Mouse (Mus musculus) 416B (cell line): ENCODE results near the gene Fbxo2.
"Not testable (repeated sequence)": the region's sequence is repeated elsewhere in the genome, so short reads cannot be mapped to it uniquely, and the experiment has no call there.

Source experiments
- DNase-seq: peaks from one replicate; pipeline ENCODE4 v3.0.0; 2011; ENCODE audit warnings: low read depth

The Fbxo2 gene

DNA sequence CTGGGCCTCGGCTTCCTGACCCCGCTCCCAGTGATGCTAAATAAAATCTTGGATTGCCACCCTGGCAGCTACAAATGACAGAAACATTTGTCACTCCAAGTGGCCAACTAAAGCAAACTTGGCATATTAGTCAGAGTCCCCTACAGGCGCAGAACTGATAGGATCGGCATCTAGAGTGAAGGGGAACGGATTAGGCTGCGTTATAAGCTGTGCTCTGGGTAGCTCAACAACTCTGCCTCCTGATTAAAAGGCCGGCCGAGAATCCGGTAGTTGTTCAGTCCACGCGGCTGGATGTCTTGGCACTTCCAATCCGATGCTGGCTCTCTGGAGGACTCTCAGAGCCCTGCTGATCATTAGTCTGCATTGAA is 14.1 kb downstream of the Fbxo2 start:
- no peak for DNase-seq

DNA sequence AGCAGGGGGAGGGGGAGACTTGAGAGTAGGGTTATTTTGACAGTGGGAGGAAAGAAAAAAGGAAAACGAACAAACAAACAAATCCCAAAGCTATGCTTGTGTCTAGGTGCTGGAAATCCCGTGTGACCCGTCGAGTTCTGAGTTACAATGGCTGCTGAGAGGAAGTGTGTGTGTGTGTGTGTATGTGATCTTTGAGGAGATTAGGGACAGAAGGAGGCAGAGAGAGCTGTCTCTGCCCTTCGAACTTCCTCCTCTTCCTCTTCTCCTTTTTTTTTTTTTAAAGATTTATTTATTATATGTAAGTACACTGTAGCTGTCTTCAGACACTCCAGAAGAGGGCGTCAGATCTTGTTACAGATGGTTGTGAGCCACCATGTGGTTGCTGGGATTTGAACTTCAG is 16.2 kb downstream of the Fbxo2 start:
- DNase-seq: peak; percentile 55

DNA sequence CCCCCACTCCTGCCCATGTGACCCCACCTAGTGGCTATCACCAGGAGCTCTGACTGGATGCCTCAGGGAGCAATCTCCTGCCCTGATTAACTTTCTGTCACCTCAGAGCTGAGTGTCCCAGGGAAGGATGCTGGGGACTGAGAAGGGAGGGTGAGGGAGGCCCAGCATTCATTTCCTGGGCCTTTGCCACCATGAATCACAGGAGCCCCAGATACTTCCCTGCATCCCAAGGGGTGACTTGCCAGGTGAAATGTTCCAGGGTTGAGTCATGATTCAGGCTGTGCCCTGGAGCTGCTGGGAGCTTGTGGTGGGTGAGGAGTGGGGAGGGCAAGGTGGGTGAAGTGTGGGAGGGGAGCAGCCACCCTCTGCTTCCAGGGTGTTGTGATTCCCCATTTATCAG is 17.3 kb downstream of the Fbxo2 start:
- no peak for DNase-seq

DNA sequence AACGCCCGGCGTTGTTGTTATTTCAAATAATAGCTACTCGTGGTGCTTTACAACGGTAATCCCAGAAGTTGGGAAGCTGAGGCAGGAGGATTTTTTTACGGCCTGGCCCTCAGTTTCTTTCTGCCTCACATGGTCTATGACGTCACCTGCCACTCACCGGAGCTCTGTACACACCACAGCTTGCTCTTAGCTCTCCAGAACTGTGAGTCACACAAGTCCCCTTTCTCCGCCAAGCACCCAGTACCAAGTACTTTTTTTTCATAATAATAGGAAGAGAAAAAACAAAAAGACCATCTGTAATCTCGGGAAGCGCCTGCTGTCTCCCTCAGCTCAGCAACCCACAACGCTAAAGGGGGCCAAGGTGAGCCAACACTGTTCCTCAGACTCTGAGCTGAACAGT is 21.1 kb downstream of the Fbxo2 start:
- peak; percentile 35 for DNase-seq

DNA sequence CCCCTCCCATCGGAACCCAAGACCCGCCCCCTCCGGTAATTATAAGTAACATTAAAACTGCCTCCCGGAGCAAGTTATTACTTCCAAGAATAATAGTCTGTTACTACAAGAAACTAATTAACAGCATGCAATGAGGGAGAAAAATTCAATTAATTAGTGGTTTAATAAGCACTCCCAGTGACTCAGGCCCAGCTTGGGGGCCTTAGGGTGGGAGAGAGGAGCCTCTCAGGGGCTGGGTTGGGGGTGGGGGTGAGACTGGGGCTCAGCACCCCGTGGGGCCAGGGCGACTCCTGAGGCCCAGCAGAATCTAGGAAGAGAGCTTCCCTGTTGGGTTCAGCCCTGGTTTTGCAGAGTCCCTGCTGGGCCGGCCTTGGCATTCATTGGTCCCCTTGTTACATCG is 21.9 kb downstream of the Fbxo2 start:
- no peak for DNase-seq

DNA sequence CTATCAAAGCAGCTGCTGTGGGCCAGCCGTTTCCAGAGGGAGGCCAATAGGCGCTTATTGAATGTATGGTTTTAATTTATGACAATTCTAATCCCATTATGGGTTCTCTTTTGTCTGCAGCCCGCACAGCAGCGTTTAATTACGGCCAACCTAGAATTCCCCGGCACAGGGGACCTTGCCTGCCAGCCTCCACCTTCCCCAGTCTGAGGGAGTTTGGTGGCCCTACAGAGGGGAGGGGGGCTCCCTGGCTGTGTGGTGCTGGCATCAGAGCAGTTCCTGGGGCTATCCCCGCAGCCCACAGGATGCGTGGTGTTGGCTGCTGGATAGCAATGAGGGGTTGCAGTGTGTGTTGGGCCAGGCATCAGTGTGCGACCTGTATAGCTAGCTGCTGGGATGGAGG is 24.1 kb downstream of the Fbxo2 start:
- no peak for DNase-seq

DNA sequence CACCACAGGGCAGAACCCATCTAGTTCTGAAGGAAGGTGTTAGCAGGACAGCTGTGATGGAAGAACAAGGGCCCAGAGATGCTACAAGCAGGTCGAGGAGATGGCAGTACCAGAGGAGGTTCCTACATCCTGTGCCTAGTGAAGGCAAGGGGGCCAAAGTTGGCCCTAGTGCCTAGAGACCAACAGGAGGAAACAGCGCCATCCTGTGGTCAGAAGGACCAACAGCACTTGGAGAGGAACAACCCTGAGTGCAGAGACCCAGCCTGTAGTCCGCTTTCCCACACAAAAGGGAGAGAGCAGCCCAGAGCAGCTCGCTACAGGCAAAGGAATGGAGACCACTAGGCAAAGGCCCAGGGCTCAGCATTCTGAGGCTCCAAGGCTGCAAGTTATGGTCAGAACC is 25.4 kb downstream of the Fbxo2 start:
- DNase-seq: no peak

DNA sequence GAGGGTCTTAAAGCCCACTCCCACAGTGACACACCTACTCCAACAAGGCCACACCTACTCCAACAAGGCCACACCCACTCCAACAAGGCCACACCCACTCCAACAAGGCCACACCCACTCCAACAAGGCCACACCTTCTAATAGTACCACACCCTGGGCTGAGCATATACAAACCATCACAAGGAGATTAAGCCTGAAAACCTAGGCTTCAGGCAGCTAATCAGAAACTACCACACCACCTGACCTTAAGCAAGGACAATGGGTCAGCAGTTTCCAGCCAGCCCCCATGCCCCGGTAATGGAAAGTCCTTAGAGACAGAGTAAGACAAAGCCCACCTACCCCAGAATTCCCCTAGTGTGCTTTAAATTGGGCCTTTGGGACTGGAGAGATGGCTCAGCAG is 28.3 kb downstream of the Fbxo2 start:
- DNase-seq: not testable (repeated sequence)

DNA sequence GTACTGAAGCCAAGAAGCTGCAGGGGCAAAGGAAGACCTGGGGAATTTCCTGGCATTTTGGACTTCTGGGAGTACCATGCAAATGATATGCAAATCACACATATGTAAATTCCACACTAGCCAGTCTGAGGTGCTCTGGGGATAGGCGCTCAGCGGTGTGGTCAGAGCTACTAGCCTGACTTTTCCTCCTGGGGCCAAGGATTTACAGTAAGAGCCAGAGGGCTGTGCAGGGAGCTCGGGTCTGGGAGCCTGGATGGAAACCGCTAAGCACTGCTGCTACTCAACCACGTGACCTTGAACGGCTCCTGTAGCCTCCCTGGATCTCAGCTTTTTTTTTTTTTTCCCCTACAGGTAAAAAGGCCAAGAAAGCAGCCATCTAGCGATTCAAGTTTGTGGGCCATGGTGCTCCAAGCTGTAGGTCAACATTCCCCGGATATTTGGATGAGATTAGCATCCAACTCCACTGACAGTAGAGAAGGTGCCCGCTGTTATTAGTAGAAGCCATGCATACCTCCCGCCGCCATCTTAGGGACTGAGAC is 32.4 kb downstream of the Fbxo2 start:
- no peak for DNase-seq

DNA sequence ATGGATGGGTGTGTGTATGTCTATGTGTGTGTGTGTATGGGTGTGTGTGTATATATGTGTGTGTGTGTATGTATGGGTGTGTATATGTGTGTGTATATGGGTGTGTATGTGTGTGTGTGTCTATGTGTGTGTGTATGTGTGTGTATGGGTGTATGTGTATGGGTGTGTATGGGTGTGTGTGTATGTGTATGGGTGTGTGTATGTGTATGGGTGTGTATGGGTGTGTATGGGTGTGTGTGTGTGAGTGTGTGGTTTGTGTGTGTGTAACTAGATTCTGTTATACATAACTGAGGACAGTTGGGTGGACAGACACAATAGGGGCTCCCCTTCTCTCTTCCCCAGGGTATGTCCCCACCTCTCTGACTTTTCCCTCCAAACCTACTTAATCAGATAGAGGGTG is 34.0 kb downstream of the Fbxo2 start:
- no peak for DNase-seq

DNA sequence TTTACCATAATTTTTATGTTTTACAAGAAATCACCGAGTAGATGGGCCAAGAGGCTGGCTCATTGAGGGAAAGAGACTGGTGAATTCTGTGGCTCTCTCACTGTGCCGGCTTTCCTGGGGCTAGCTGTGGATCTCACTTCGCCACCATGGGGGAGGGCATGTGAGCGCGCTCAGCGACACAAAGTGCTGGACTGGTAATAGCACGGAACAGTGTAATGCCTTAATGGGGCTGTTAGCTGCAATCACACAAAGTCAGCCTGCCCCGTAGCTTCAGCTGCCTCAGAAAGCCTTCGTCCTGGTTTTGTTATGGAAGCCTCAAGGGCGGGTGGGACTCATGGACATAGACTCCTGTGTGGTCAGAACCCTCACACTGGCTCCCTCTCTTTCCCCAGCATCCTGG is 38.3 kb downstream of the Fbxo2 start:
- DNase-seq: no peak

DNA sequence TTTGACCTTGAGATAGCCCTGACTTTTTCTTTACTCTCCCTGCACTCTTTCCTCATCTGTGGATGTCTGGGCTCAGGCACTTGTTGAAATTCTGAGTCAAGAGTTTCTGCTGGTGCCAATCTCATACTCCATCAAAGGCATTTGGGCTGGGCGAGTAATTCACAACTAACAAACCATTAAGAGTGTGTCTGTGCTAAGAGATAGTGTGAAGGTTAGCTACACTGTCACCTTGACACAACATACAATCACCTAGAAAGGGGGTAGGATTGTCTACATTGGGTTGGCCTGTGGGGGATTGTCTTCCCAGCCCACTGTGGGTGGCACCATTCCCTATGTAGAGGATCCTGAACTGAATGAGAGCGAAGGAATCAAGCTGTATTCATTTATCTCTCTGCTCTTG is 43.1 kb downstream of the Fbxo2 start:
- no peak for DNase-seq

DNA sequence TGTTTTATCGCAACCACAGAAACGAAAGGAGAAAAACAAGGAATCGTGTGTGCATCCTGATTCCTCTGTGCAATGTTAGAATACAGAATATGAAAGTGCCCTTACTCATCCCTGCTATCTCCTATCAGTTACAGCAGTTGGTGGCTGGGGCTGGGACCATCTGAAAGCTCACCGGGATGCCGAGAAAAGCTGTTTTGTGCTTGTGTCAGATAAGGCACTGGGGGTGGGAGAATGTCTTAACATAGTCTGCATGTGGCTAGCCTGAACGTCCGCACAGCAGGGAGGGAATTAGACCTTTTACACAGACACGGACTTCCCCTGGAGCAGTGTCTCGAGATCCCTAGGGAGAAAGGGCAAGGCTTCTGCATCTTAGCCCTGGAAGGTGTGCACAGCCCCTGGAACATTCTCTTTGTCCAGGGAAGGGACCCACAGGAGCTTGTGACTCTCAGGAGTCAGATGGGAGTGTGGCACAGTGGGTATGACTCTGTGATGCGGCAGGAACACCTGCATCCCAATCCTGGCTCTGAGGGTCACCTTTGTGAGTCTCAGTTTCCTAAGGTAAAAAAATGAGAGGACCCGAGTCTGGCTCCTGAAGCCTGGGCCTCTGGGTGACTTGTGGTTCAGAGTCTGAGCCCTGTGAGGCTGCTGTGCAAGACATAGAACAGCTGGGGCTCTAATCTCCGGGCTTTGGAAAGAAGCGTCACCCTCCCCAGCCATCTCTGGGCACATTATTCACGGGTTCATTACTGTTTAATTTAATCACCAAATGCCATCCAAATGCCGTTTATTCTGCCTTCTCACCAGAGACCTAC is 43.8 kb downstream of the Fbxo2 start:
- no peak for DNase-seq

DNA sequence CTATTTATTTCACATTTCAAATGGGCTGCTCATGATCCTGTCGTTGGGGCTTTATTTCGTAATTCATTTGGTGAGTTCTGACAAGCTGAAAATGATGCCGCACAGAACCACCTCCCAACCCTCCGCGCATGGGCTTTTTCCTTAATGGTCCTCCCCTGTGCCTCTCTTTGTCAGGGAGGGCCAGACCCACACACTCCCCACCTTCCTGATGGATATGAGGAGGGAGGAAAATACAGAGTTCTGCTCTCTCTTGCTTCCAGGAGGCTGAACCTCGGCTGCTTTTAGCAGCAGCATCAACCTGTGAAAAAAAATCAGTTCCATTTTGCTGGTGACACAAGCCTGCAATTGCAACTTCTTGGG is 44.4 kb downstream of the Fbxo2 start:
- no peak for DNase-seq

DNA sequence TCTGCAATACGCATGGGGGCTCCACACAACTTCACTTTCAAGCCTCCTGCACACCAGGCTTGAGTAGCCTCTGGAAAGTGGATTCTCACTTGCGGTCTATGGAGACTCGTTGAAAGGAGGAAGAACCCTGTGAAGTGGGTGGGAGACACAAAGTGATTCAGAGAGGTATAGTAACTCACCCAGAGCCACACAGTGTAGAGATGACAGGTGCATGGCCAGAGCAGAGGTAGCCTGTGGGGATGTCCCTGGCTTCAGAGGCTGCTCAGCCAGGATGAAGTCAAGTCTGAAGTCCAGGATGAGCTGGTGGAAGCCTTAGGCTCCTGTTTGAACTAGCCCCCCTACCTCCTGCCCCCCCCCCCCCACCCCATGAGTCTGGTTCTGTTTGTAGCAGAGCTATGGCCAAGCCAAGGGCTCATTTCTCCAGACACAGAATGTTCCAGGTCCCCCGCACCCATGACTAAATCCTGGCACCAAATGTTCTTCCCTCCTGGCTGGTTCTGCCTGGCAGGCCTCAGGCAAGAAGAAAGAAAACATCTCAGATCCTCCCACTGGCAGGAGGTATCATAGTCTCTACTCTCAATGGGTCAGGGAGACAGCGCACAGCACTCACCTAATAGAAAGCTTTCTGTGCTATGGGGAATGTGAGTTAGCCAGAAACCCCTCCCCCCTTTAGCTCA is 54.2 kb downstream of the Fbxo2 start:
- DNase-seq: no peak

DNA sequence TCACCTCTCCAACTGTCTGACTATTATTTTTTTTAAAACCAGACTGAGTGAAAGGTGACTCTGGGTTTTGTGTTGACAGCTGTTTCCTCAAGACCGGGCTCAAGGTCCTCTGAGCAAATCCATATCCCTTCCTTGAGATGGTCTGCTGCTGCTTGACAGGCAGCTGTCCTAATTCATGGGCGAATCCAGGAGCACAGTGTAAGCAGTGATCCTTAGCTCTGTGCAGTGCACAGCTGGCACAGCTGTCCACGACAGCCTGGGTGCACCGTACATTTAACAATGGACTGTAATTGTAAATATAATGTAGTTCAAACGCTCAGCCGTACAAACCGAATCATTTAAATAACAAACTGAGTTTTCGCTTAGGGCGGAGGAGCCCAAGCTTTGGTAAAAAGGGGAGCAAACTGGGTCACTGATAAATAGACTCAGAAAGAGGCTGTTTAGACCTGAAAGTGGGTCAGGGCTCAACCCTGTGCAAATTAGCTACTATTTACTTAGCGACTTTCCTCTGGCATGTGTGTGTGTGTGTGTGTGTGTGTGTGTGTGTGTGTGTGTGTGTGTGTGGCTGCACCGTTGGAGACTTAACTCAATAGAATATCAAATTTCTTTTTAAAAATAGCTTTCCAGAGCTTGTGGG is 55.0 kb downstream of the Fbxo2 start:
- DNase-seq: peak; percentile 40
